Mouse (Mus musculus): ENCODE results near the gene Arhgef19.

GRCm38 (mm10) chr4:141221848-141222247, 17.5 kb upstream of the Arhgef19 start:
- TF ChIP-seq MAX (IDR thresholded peaks at IDR 0.05; ENCODE audit: low read length) = no peak
- no peak for TF ChIP-seq POLR2A (IDR thresholded peaks at IDR 0.05; ENCODE audit: control insufficient read depth in 1 of 2, insufficient read depth in 1 of 2, low read depth in 1 of 2, low read length in 2 of 2, poor library complexity in 1 of 2)
